22 mouse cellular contexts compared by ENCODE assay signal in genomic region chr2:33357250-33357838, GRCm38 (mm10). TPM values are rescaled to one million over a fixed set of nuclear protein-coding genes. Genes with fewer than 3 reads are reported as not detected.
DNase-seq lines count a peak whose midpoint lies in the region; ATAC-seq lines count a peak whose summit lies in the region.
"Had no signal": no experiment of that assay in that cellular context is flagged by ENCODE, and none has a peak within 500 bp of the region (broad histone marks: within the 10 kb centered on the region; RNA-seq: fewer than 3 reads in every experiment).

No protein-coding gene starts in this region.

- no peak overlapping the region for H3K4me2 ChIP-seq in kidney, embryonic 15.5 days
- H3K4me2 ChIP-seq: embryonic facial prominence, embryonic 13.5 days; heart, embryonic 13.5 days; hindbrain, embryonic 13.5 days; limb, embryonic 13.5 days; liver, embryonic 13.5 days; neural tube, embryonic 12.5 days had no signal

- H3K9me3 ChIP-seq in kidney, embryonic 15.5 days (replicated peaks) = no peaks in the 10 kb centered on the region
- H3K9me3 ChIP-seq: embryonic facial prominence, embryonic 13.5 days; heart, embryonic 13.5 days; hindbrain, embryonic 13.5 days; limb, embryonic 13.5 days; liver, embryonic 13.5 days had no signal

- H3K27me3 ChIP-seq in kidney, embryonic 15.5 days = no peaks in the 10 kb centered on the region
- H3K27me3 ChIP-seq: embryonic facial prominence, embryonic 13.5 days; heart, embryonic 13.5 days; hindbrain, embryonic 13.5 days; limb, embryonic 13.5 days; liver, embryonic 13.5 days; neural tube, embryonic 12.5 days had no signal

- H3K36me3 ChIP-seq in kidney, embryonic 15.5 days = no peaks in the 10 kb centered on the region
- H3K36me3 ChIP-seq: embryonic facial prominence, embryonic 13.5 days; heart, embryonic 13.5 days; limb, embryonic 13.5 days; liver, embryonic 13.5 days had no signal

- H3K4me1 ChIP-seq in kidney, embryonic 15.5 days = peaks cover 36% of the 10 kb centered on the region
- H3K4me1 ChIP-seq: embryonic facial prominence, embryonic 13.5 days; limb, embryonic 13.5 days; neural tube, embryonic 12.5 days had no signal

- no peak for DNase-seq in kidney, postnatal 10 days
- peak; percentile 12 for DNase-seq in lung, postnatal 36 days
- no peak for DNase-seq in lung, postnatal 4 days
- peak; percentile 39 for DNase-seq in MN1 (ENCODE audit: low spot score)
- peak; percentile 43 for DNase-seq in ZHBTc4 (ENCODE audit: low read depth, low spot score)
- no peak for DNase-seq in spleen, adult 12 weeks (ENCODE audit: low spot score)
- DNase-seq in adrenal gland, adult 18-20 months (ENCODE audit: low spot score in 2 of 2) = no peak
- DNase-seq: adrenal gland, postnatal 10 days; cerebellum, postnatal 14 days; gastrocnemius, adult 2 months; kidney, postnatal 25 days; layer of hippocampus, adult 9-11 months; liver, embryonic 13.5 days; spleen, adult 18-20 months; thymus, postnatal 36 days had no signal

- no peak overlapping the region for H3K4me3 ChIP-seq in kidney, embryonic 15.5 days (replicated peaks)
- H3K4me3 ChIP-seq: embryonic facial prominence, embryonic 13.5 days; gastrocnemius, adult 2 months; heart, embryonic 13.5 days; hindbrain, embryonic 13.5 days; limb, embryonic 13.5 days; liver, embryonic 13.5 days; neural tube, embryonic 12.5 days had no signal

- 62% methylated on average over 7 of the region's 7 CpGs for WGBS in kidney, embryonic 15.5 days

- no peak for ATAC-seq in kidney, embryonic 15.5 days (replicated peaks; ENCODE audit: low FRiP score)
- ATAC-seq: inflammation-experienced regulatory T-cells, adult 6 months had no signal

- no peak overlapping the region for H3K9ac ChIP-seq in kidney, embryonic 15.5 days
- H3K9ac ChIP-seq: embryonic facial prominence, embryonic 13.5 days; heart, embryonic 13.5 days; hindbrain, embryonic 13.5 days; limb, embryonic 13.5 days; liver, embryonic 13.5 days; neural tube, embryonic 12.5 days had no signal

- H3K27ac ChIP-seq in kidney, embryonic 15.5 days = peak overlapping the region; percentile 45
- H3K27ac ChIP-seq: embryonic facial prominence, embryonic 13.5 days; gastrocnemius, adult 2 months; heart, embryonic 13.5 days; hindbrain, embryonic 13.5 days; limb, embryonic 13.5 days; liver, embryonic 13.5 days; neural tube, embryonic 12.5 days had no signal

RNA-seq across cellular contexts. Expression of gene Ralgps1, which starts 13.9 kb away (rescaled TPM):
- polyA plus RNA-seq in kidney, embryonic 15.5 days (2015; fragmentation: Nextera tagmentation; extraction: Ambion mirVana) = 5.5 and 5.9 TPM in 2 replicates
- total RNA-seq in adrenal gland, adult 18-20 months (2021) = 1 to 10 TPM; 5.1 to 5.7 TPM

Comparison
In these comparisons a context has a peak if more than half of its experiments do, and no peak if none do; other contexts are left out.
1. DNase-seq: peak in lung, postnatal 36 days (single experiment), MN1 (single experiment) and ZHBTc4 (single experiment); none in kidney, postnatal 10 days (single experiment), lung, postnatal 4 days (0 of 2), spleen, adult 12 weeks (single experiment) and adrenal gland, adult 18-20 months (0 of 2).